Mouse (Mus musculus): ENCODE measurements at regions not wholly inside any gene's neighbourhood (a gene's known extent, or its start where the extent isn't known, plus 50 kb on each side); places are given as distances from the start of the nearest gene placed in this dataset.

DNA sequence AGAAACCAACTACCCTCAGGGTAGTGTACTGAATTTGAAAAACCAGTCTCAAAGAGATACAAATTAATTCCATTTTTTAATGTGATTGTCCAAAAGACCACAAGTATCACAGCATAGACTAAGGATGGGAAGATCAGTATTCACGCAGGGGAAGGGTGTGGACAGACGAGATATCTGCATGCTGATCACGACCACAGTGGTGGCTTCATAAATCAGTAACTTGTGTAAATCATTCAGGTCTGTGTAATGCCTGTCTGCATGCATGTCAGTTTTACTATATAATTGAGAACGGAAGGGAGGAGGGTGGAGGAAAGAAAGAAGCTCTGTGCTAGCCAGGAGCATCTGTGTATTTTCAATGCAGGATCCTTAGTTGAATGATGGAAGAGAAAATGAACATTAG is 462.3 kb upstream of the Mctp2 start:
- TF ChIP-seq CTCF (IDR thresholded peaks at IDR 0.05; ENCODE audit: low read depth), result no peak
- Histone ChIP-seq H3K9ac (no peak overlapping the region), H3K4me2 (no peak overlapping the region), H3K9me3 (ENCODE audit: low read depth, low read length) (no peaks in the 10 kb centered on the region), H3K27ac (ENCODE audit: low read depth) (no peak overlapping the region), H3K27me3 (ENCODE audit: insufficient read depth, low read length) (no peaks in the 10 kb centered on the region), H3K36me3 (ENCODE audit: insufficient read depth) (no peaks in the 10 kb centered on the region), H3K4me3 (ENCODE audit: low read depth, low read length) (no peak overlapping the region), H3K4me1 (ENCODE audit: insufficient read depth) (no peaks in the 10 kb centered on the region)
- DNase-seq (no peak), ATAC-seq (ENCODE audit: insufficient read depth) (no peak)
- 67% methylated on average over 4 of the region's 4 CpGs for WGBS

- no peak overlapping the region for H3K9ac ChIP-seq
- 74% methylated on average over 3 of the region's 3 CpGs for WGBS
- H3K4me1 ChIP-seq (ENCODE audit: insufficient read depth), result no peaks in the 10 kb centered on the region
- ATAC-seq (ENCODE audit: insufficient read depth), result no peak
- no peak overlapping the region for H3K4me3 ChIP-seq (ENCODE audit: low read depth, low read length)
- H3K36me3 ChIP-seq (ENCODE audit: insufficient read depth), result no peaks in the 10 kb centered on the region
- H3K27me3 ChIP-seq (ENCODE audit: insufficient read depth, low read length), result no peaks in the 10 kb centered on the region
- no peak overlapping the region for H3K4me2 ChIP-seq
- no peak for DNase-seq
- no peak for TF ChIP-seq CTCF (IDR thresholded peaks at IDR 0.05; ENCODE audit: low read depth)
- no peaks in the 10 kb centered on the region for H3K9me3 ChIP-seq (ENCODE audit: low read depth, low read length)
- no peak overlapping the region for H3K27ac ChIP-seq (ENCODE audit: low read depth)
These were observed 467.8 kb upstream of the Mctp2 start for GRCm38 (mm10) chr7:72774031-72774770.

- Histone ChIP-seq H3K9me3 (ENCODE audit: low read depth, low read length) (no peaks in the 10 kb centered on the region), H3K9ac (no peak overlapping the region), H3K4me3 (ENCODE audit: low read depth, low read length) (no peak overlapping the region), H3K27ac (ENCODE audit: low read depth) (no peak overlapping the region), H3K4me1 (ENCODE audit: insufficient read depth) (no peaks in the 10 kb centered on the region), H3K36me3 (ENCODE audit: insufficient read depth) (no peaks in the 10 kb centered on the region), H3K4me2 (no peak overlapping the region), H3K27me3 (ENCODE audit: insufficient read depth, low read length) (no peaks in the 10 kb centered on the region)
- ATAC-seq (ENCODE audit: insufficient read depth) (no peak), DNase-seq (no peak)
- no peak for TF ChIP-seq CTCF (IDR thresholded peaks at IDR 0.05; ENCODE audit: low read depth)
- 54% methylated on average over 3 of the region's 3 CpGs for WGBS
These were observed 468.3 kb upstream of the Mctp2 start for GRCm38 (mm10) chr7:72774771-72775119.

GRCm38 (mm10) chr7:72787306-72787705 is 480.9 kb upstream of the Mctp2 start:
- H3K27ac ChIP-seq (ENCODE audit: low read depth), result no peak overlapping the region
- TF ChIP-seq CTCF (IDR thresholded peaks at IDR 0.05; ENCODE audit: low read depth), result no peak

DNA sequence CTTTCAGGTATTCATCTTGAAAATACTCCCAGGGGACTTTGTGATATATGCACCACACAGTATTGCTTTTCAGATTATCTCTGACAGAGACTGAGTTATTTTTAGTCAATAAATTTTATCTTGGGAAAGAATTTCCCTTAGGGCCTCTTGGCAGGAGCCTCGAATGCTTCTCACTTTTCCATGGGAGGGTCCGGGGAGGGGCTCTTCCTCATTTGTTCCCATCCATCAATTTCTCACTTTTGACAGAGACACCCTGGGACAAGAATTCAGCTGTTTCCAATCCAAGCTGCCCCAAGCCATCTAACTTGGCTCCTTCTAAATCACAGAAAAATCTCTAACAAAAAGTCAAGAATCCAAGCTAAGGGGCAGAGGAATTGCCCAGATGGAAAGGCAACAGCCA is 481.9 kb upstream of the Mctp2 start:
- Histone ChIP-seq H3K36me3 (ENCODE audit: insufficient read depth) (no peaks in the 10 kb centered on the region), H3K9me3 (ENCODE audit: low read depth, low read length) (no peaks in the 10 kb centered on the region), H3K4me2 (no peak overlapping the region), H3K9ac (no peak overlapping the region), H3K4me1 (ENCODE audit: insufficient read depth) (no peaks in the 10 kb centered on the region), H3K27ac (ENCODE audit: low read depth) (no peak overlapping the region), H3K27me3 (ENCODE audit: insufficient read depth, low read length) (no peaks in the 10 kb centered on the region), H3K4me3 (ENCODE audit: low read depth, low read length) (no peak overlapping the region)
- no peak for TF ChIP-seq CTCF (IDR thresholded peaks at IDR 0.05; ENCODE audit: low read depth)
- DNase-seq (peak; percentile 58), ATAC-seq (ENCODE audit: insufficient read depth) (no peak)
- 19% methylated on average over 2 of the region's 2 CpGs for WGBS

More at GRCm38 (mm10) chr7:72787306-72787705, 480.9 kb upstream of the Mctp2 start:
- H3K4me3 ChIP-seq (ENCODE audit: low read depth, low read length), result no peak overlapping the region
- WGBS, result 83% methylated on average over 1 of the region's 1 CpGs
- no peaks in the 10 kb centered on the region for H3K9me3 ChIP-seq (ENCODE audit: low read depth, low read length)
- H3K4me2 ChIP-seq, result no peak overlapping the region
- no peaks in the 10 kb centered on the region for H3K4me1 ChIP-seq (ENCODE audit: insufficient read depth)
- ATAC-seq (ENCODE audit: insufficient read depth), result no peak
- H3K9ac ChIP-seq, result no peak overlapping the region
- H3K27me3 ChIP-seq (ENCODE audit: insufficient read depth, low read length), result no peaks in the 10 kb centered on the region
- DNase-seq, result no peak
- no peaks in the 10 kb centered on the region for H3K36me3 ChIP-seq (ENCODE audit: insufficient read depth)

GRCm38 (mm10) chr7:72822142-72822541 is 515.7 kb upstream of the Mctp2 start:
- H3K9ac ChIP-seq, result no peak overlapping the region
- H3K4me1 ChIP-seq (ENCODE audit: insufficient read depth), result no peaks in the 10 kb centered on the region
- no peaks in the 10 kb centered on the region for H3K36me3 ChIP-seq (ENCODE audit: insufficient read depth)
- no peaks in the 10 kb centered on the region for H3K9me3 ChIP-seq (ENCODE audit: low read depth, low read length)
- 86% methylated on average over 3 of the region's 3 CpGs for WGBS
- ATAC-seq (ENCODE audit: insufficient read depth) (no peak), DNase-seq (no peak)
- H3K4me3 ChIP-seq (ENCODE audit: low read depth, low read length), result no peak overlapping the region
- no peak overlapping the region for H3K4me2 ChIP-seq
- no peak overlapping the region for H3K27ac ChIP-seq (ENCODE audit: low read depth)
- TF ChIP-seq CTCF (IDR thresholded peaks at IDR 0.05; ENCODE audit: low read depth), result no peak
- no peaks in the 10 kb centered on the region for H3K27me3 ChIP-seq (ENCODE audit: insufficient read depth, low read length)

DNA sequence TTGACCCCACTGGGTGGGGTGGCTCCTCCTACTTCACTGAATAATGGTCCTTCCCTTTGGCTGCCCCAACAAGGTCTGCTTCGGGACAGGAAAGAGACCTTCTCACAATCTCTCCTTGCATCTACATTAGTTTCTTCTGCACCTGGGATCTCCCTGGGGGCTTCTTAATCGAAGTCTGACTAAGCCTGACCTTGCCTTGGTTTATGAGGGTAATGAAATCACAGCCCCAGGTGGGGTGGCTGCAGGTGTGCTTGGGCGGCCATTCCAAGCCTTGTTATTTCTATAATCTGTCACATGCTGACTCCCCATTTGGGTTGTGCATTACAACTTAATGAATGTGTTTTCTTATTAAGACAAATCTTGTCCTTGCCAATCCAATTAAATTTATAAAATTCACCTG is 520.2 kb upstream of the Mctp2 start:
- DNase-seq (no peak), ATAC-seq (ENCODE audit: insufficient read depth) (no peak)
- Histone ChIP-seq H3K9me3 (ENCODE audit: low read depth, low read length) (no peaks in the 10 kb centered on the region), H3K4me2 (no peak overlapping the region), H3K27ac (ENCODE audit: low read depth) (no peak overlapping the region), H3K9ac (no peak overlapping the region), H3K4me1 (ENCODE audit: insufficient read depth) (no peaks in the 10 kb centered on the region), H3K36me3 (ENCODE audit: insufficient read depth) (no peaks in the 10 kb centered on the region), H3K4me3 (ENCODE audit: low read depth, low read length) (no peak overlapping the region), H3K27me3 (ENCODE audit: insufficient read depth, low read length) (no peaks in the 10 kb centered on the region)
- TF ChIP-seq CTCF (IDR thresholded peaks at IDR 0.05; ENCODE audit: low read depth), result no peak
- 85% methylated on average over 3 of the region's 3 CpGs for WGBS

Measured in lung, embryonic 14.5 days (tissue).